Mouse (Mus musculus) kidney, adult 2 months (tissue): Measurements from ENCODE around the gene Smyd3. TPM values are rescaled to one million over a fixed set of nuclear protein-coding genes. Genes with fewer than 3 reads are reported as not detected.
"Not testable (repeated sequence)": the region's sequence is repeated elsewhere in the genome, so short reads cannot be mapped to it uniquely, and the experiment has no call there.

Experiments
- DNase-seq: peaks from one replicate; pipeline ENCODE4 v3.0.0; 2021
- H3K27ac ChIP-seq: fragments of 200-500 bp; 2 replicates; pipeline ENCODE4 v1.5.1; 2012; ENCODE audit warnings: low read depth, low read length, control low read depth, inconsistent platforms; ENCODE audit not compliant: insufficient read depth
- H3K27me3 ChIP-seq: fragments of 200-500 bp; replicated peaks from 2 replicates; pipeline ENCODE4 v1.6.1; 2012; ENCODE audit warnings: mild to moderate bottlenecking, moderate library complexity, low read length, inconsistent platforms; ENCODE audit not compliant: control insufficient read depth, insufficient read depth
- H3K36me3 ChIP-seq: fragments of 200-500 bp; 2 replicates; pipeline ENCODE4 v1.6.1; 2012; ENCODE audit warnings: mild to moderate bottlenecking, moderate library complexity, low read length, inconsistent platforms; ENCODE audit not compliant: control insufficient read depth, insufficient read depth
- H3K4me1 ChIP-seq: fragments of 200-500 bp; 2 replicates; pipeline ENCODE4 v1.6.1; 2011; ENCODE audit warnings: low read length; ENCODE audit not compliant: control insufficient read depth, insufficient read depth
- H3K4me3 ChIP-seq: fragments of 200-500 bp; 2 replicates; pipeline ENCODE4 v1.5.1; 2011; ENCODE audit warnings: mild to moderate bottlenecking, low read depth, low read length, control low read depth; ENCODE audit not compliant: insufficient read depth
- CTCF ChIP-seq: fragments of 200-500 bp; conservative IDR thresholded peaks from 2 replicates; pipeline ENCODE4 v1.5.1; 2011; ENCODE audit warnings: low read depth, mild to moderate bottlenecking, control low read depth, low read length, moderate library complexity, mixed read lengths; ENCODE audit not compliant: insufficient read depth, insufficient read length
- POLR2A ChIP-seq: fragments of 200-500 bp; IDR thresholded peaks from one replicate; pipeline ENCODE4 v1.6.1; 2011; ENCODE audit warnings: low read depth, low read length, control low read depth
- WGBS: fragments of 180-500 bp; shearing (Covaris S2); methylation state at CpG from one replicate; pipeline ENCODE4 v1.1.7; 2018; 5-methylcytosine and 5-hydroxymethylcytosine counted together
- polyA plus RNA-seq: library from polyadenylated mRNA; depleted of rRNA; stranded (reverse); fragments of >200 nt; gene quantifications from 2 replicates; pipeline ENCODE4 v1.2.3, GENCODE M21; 2012

Smyd3 gene
- polyA plus RNA-seq, 1 experiment, result 5.2 TPM

- no peak for TF ChIP-seq POLR2A
- TF ChIP-seq CTCF, result no peak
- WGBS, result 92% methylated on average over 9 of the region's 9 CpGs
- DNase-seq, result no peak
- Histone ChIP-seq H3K4me3 (no peak overlapping the region), H3K4me1 (0 out of 2 replicates have a peak, but pooled peaks cover 4% of the 10 kb centered on the region), H3K36me3 (no peaks in the 10 kb centered on the region), H3K27ac (no peak overlapping the region), H3K27me3 (no peaks in the 10 kb centered on the region)
Measured at GRCm38 (mm10) chr1:179326262-179326964, 191.4 kb downstream of the Smyd3 start.

GRCm38 (mm10) chr1:179324271-179324670 lies 193.6 kb downstream of the Smyd3 start:
- WGBS, result 54% methylated on average over 6 of the region's 6 CpGs
- H3K36me3 ChIP-seq, result no peaks in the 10 kb centered on the region
- no peak for TF ChIP-seq CTCF
- TF ChIP-seq POLR2A, result no peak
- no peaks in the 10 kb centered on the region for H3K27me3 ChIP-seq
- no peak overlapping the region for H3K4me3 ChIP-seq
- H3K4me1 ChIP-seq, result 0 out of 2 replicates have a peak, but pooled peaks cover 4% of the 10 kb centered on the region
- peak; percentile 21 for DNase-seq
- no peak overlapping the region for H3K27ac ChIP-seq

- Histone ChIP-seq H3K4me1 (no peaks in the 10 kb centered on the region), H3K27ac (no peak overlapping the region), H3K27me3 (no peaks in the 10 kb centered on the region), H3K36me3 (no peaks in the 10 kb centered on the region), H3K4me3 (no peak overlapping the region)
- 79% methylated on average over 5 of the region's 5 CpGs for WGBS
- DNase-seq, result peak; percentile 14
- no peak; the same call in 1 of the 2 replicates for TF ChIP-seq CTCF
Measured at GRCm38 (mm10) chr1:179313618-179314017, 204.2 kb downstream of the Smyd3 start.

DNA sequence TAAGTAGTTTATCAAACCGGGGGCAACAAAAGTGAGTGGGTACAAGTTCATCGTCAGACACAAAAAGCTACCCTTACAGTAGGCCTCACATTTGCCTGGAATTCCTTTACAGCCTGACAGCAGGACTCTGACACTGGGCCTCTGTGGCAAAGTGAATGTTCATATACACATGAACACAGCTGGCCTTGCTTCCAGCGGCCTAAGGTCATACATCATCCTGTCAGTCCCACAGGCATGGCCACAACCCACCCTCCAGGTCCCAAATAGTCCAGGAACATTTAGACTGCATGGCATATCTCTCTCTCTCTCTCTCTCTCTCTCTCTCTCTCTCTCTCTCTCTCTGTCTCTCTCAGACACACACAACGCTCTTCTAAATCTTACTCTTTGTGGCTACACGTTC lies 208.4 kb downstream of the Smyd3 start:
- WGBS, result 65% methylated on average over 5 of the region's 5 CpGs
- Histone ChIP-seq H3K36me3 (no peaks in the 10 kb centered on the region), H3K27ac (no peak overlapping the region), H3K4me3 (no peak overlapping the region), H3K27me3 (no peaks in the 10 kb centered on the region), H3K4me1 (no peaks in the 10 kb centered on the region)
- DNase-seq, result no peak
- no peak for TF ChIP-seq POLR2A
- no peak for TF ChIP-seq CTCF

GRCm38 (mm10) chr1:179302446-179303230 lies 215.2 kb downstream of the Smyd3 start:
- TF ChIP-seq POLR2A, result no peak
- no peak for TF ChIP-seq CTCF
- H3K27me3 ChIP-seq, result no peaks in the 10 kb centered on the region
- no peak overlapping the region for H3K4me3 ChIP-seq
- no peak for DNase-seq
- no peaks in the 10 kb centered on the region for H3K4me1 ChIP-seq
- no peak overlapping the region for H3K27ac ChIP-seq
- no peaks in the 10 kb centered on the region for H3K36me3 ChIP-seq
- 89% methylated on average over 13 of the region's 13 CpGs for WGBS

- Histone ChIP-seq H3K27ac (no peak overlapping the region), H3K36me3 (no peaks in the 10 kb centered on the region), H3K27me3 (no peaks in the 10 kb centered on the region), H3K4me1 (no peaks in the 10 kb centered on the region; the same call in 1 of the 2 replicates), H3K4me3 (no peak overlapping the region)
- TF ChIP-seq CTCF, result no peak
- TF ChIP-seq POLR2A, result no peak
- WGBS, result 73% methylated on average over 6 of the region's 6 CpGs
- no peak for DNase-seq
Measured at GRCm38 (mm10) chr1:179295626-179296025, 222.2 kb downstream of the Smyd3 start.

DNA sequence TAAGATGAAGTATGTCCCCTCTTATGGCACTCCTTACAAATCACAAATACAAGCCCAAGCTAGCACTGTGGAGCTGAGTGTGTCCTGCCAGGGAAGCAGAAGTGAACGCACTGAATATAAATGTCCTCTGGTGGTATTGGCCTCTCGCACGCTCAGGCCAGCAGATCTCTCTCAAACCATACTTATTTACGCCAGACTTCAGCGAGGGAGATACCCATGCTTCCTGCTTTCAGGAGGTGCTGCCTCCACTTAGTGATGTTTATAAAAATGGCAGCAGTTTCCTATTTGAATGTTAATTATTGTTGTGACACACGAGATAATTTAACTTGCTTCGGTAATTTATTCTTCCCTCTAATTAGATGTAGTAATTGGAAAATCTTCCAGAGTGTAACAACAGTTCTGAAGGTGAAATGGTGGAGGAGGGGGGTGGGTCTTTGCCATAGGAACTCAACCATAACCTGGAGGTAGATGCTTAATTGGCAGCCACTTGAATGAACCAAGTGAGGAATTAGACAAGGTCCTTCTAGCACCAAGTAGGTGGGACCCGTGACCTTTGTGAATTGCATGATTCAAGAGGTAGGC lies 224.0 kb downstream of the Smyd3 start:
- H3K4me1 ChIP-seq, result no peaks in the 10 kb centered on the region; the same call in 1 of the 2 replicates
- H3K27ac ChIP-seq, result no peak overlapping the region
- H3K27me3 ChIP-seq, result no peaks in the 10 kb centered on the region
- 68% methylated on average over 8 of the region's 8 CpGs for WGBS
- no peak for DNase-seq
- H3K36me3 ChIP-seq, result no peaks in the 10 kb centered on the region
- TF ChIP-seq POLR2A (no peak), CTCF (no peak)
- no peak overlapping the region for H3K4me3 ChIP-seq

GRCm38 (mm10) chr1:179290181-179290580 lies 227.7 kb downstream of the Smyd3 start:
- not testable (repeated sequence) for H3K27me3 ChIP-seq, H3K36me3 ChIP-seq, H3K4me3 ChIP-seq, H3K27ac ChIP-seq, DNase-seq, H3K4me1 ChIP-seq
- WGBS, result 91% methylated on average over 6 of the region's 6 CpGs
